Mouse (Mus musculus) neural tube, embryonic 12.5 days (tissue): ENCODE data around the gene Col28a1. TPM values are rescaled to one million over a fixed set of nuclear protein-coding genes. Genes with fewer than 3 reads are reported as not detected.

Experiments used
- ATAC-seq: fragments of 200-750 bp; cut with Nextera tagmentation; 2 replicates; pipeline ENCODE4 v1.8.0; 2017; ENCODE audit warnings: low read depth, mild to moderate bottlenecking, moderate TSS enrichment, moderate library complexity; ENCODE audit not compliant: low FRiP score
- H3K27ac ChIP-seq: fragments of 300-500 bp; sonication (generic); 2 replicates; pipeline ENCODE4 v1.5.1; 2016
- H3K27me3 ChIP-seq: fragments of 300-500 bp; sonication (generic); replicated peaks from 2 replicates; pipeline ENCODE4 v1.6.1; 2016; ENCODE audit warnings: mild to moderate bottlenecking
- H3K36me3 ChIP-seq: fragments of 300-500 bp; sonication (generic); 2 replicates; pipeline ENCODE4 v1.6.1; 2016; ENCODE audit warnings: mild to moderate bottlenecking
- H3K4me1 ChIP-seq: fragments of 300-500 bp; sonication (generic); 2 replicates; pipeline ENCODE4 v1.6.1; 2016
- H3K4me2 ChIP-seq: fragments of 300-500 bp; sonication (generic); replicated peaks from 2 replicates; pipeline ENCODE4 v1.6.1; 2016; ENCODE audit warnings: mild to moderate bottlenecking
- H3K4me3 ChIP-seq: fragments of 300-500 bp; sonication (generic); 2 replicates; pipeline ENCODE4 v1.5.1; 2016
- H3K9ac ChIP-seq: fragments of 300-500 bp; sonication (generic); 2 replicates; pipeline ENCODE4 v1.6.1; 2016; ENCODE audit warnings: mild to moderate bottlenecking
- H3K9me3 ChIP-seq: fragments of 300-500 bp; sonication (generic); 2 replicates; pipeline ENCODE4 v1.6.1; 2016; ENCODE audit warnings: mild to moderate bottlenecking
- WGBS: fragments of 180-500 bp; shearing (Covaris S2); methylation state at CpG from one replicate; pipeline ENCODE4 v1.1.7; 2016; 5-methylcytosine and 5-hydroxymethylcytosine counted together
- polyA plus RNA-seq: library from polyadenylated mRNA; unstranded; fragments of >200 nt; fragmentation: Nextera tagmentation; extraction: Ambion mirVana; gene quantifications from 2 replicates; pipeline ENCODE4 v1.2.1, GENCODE M21; 2016

Col28a1 gene
- 0.50 and 1.3 TPM in 2 replicates for polyA plus RNA-seq

GRCm38 (mm10) chr6:8192517-8192916 is at the start of gene Col28a1:
Col28a1 (minus strand) TSS chr6:8192617.
- Histone ChIP-seq H3K36me3 (no peaks in the 10 kb centered on the region), H3K4me3 (no peak within 1 kb of the TSS), H3K27me3 (no peaks in the 10 kb centered on the region), H3K9me3 (peaks cover 5% of the 10 kb centered on the region; the same call in 1 of the 2 replicates), H3K4me2 (no peak within 1 kb of the TSS), H3K4me1 (no peaks in the 10 kb centered on the region), H3K9ac (no peak within 1 kb of the TSS), H3K27ac (no peak within 1 kb of the TSS)
- ATAC-seq, result no peak

DNA sequence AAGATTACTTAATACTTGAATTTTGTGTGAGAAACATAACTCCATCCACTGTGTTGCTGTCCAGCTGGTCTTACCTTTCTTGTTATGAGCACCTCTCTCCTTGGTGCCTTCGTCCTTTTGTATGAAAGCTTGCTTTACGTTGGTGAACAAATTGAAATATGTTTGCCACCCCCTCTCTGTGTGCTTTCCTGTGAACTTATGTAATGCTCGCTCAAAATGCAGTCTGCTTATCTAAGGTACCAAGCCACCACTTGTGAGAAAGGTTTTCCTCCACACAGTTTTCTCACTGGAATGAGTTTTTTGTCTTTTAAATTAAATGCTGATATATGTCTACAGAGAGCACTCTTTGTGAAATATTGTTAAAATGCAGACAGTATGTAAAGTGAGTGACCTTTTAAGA is 36.2 kb upstream of the Col28a1 start:
- H3K9ac ChIP-seq, result no peak overlapping the region
- no peak overlapping the region for H3K4me2 ChIP-seq
- H3K36me3 ChIP-seq, result peaks cover 23% of the 10 kb centered on the region
- no peaks in the 10 kb centered on the region for H3K27me3 ChIP-seq
- 91% methylated on average over 3 of the region's 3 CpGs for whole genome bisulfite sequencing
- no peak for ATAC-seq
- no peaks in the 10 kb centered on the region for H3K4me1 ChIP-seq
- H3K4me3 ChIP-seq, result no peak overlapping the region
- no peaks in the 10 kb centered on the region for H3K9me3 ChIP-seq
- H3K27ac ChIP-seq, result no peak overlapping the region

GRCm38 (mm10) chr6:8227035-8227434 is 34.6 kb upstream of the Col28a1 start:
- ATAC-seq, result no peak
- no peaks in the 10 kb centered on the region for H3K4me1 ChIP-seq
- no peak overlapping the region for H3K27ac ChIP-seq
- H3K36me3 ChIP-seq, result peaks cover 21% of the 10 kb centered on the region
- H3K27me3 ChIP-seq, result no peaks in the 10 kb centered on the region
- no peak overlapping the region for H3K9ac ChIP-seq
- no peaks in the 10 kb centered on the region for H3K9me3 ChIP-seq
- H3K4me3 ChIP-seq, result no peak overlapping the region
- no peak overlapping the region for H3K4me2 ChIP-seq
- WGBS, result 87% methylated on average over 3 of the region's 3 CpGs

DNA sequence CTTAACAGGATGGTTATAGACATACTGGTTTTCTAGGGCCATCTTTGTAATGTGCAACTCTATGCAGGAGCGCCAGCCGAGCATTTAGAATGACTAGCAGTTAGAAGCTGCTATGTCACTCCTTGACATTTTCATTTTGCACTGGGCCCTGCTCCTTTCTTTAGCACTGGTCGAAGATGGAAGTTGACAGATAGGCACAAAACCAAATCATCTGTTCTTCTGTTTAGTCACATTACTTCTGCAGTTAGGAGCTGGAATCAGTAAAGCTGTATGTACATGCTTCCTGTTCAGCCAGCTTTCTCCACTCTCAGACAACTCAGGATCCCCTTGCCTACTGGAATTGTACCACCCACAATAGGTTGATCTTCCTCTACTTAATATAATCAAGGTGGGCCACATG is 18.2 kb upstream of the Col28a1 start:
- H3K27ac ChIP-seq, result no peak overlapping the region
- H3K4me2 ChIP-seq, result peak overlapping the region; percentile 60
- H3K27me3 ChIP-seq, result no peaks in the 10 kb centered on the region
- H3K36me3 ChIP-seq, result peaks cover 5% of the 10 kb centered on the region; the same call in 1 of the 2 replicates
- no peak for ATAC-seq
- no peak overlapping the region for H3K4me3 ChIP-seq
- H3K9ac ChIP-seq, result no peak overlapping the region
- H3K4me1 ChIP-seq, result peaks cover 9% of the 10 kb centered on the region
- no peaks in the 10 kb centered on the region for H3K9me3 ChIP-seq
- WGBS, result 91% methylated on average over 3 of the region's 3 CpGs

- 0 out of 2 replicates have a peak, but pooled peaks have one; percentile 2 for ATAC-seq
- Histone ChIP-seq H3K9ac (peak overlapping the region; percentile 81), H3K36me3 (no peaks in the 10 kb centered on the region; the same call in 1 of the 2 replicates), H3K4me1 (peaks cover 9% of the 10 kb centered on the region), H3K9me3 (no peaks in the 10 kb centered on the region), H3K4me2 (peak overlapping the region; percentile 60), H3K4me3 (peak overlapping the region; percentile 72), H3K27me3 (no peaks in the 10 kb centered on the region), H3K27ac (0 out of 2 replicates have a peak overlapping the region, but pooled peaks have one; percentile 83)
- 13% methylated on average over 10 of the region's 10 CpGs for WGBS
Observed at GRCm38 (mm10) chr6:8209866-8210186, 17.4 kb upstream of the Col28a1 start.

DNA sequence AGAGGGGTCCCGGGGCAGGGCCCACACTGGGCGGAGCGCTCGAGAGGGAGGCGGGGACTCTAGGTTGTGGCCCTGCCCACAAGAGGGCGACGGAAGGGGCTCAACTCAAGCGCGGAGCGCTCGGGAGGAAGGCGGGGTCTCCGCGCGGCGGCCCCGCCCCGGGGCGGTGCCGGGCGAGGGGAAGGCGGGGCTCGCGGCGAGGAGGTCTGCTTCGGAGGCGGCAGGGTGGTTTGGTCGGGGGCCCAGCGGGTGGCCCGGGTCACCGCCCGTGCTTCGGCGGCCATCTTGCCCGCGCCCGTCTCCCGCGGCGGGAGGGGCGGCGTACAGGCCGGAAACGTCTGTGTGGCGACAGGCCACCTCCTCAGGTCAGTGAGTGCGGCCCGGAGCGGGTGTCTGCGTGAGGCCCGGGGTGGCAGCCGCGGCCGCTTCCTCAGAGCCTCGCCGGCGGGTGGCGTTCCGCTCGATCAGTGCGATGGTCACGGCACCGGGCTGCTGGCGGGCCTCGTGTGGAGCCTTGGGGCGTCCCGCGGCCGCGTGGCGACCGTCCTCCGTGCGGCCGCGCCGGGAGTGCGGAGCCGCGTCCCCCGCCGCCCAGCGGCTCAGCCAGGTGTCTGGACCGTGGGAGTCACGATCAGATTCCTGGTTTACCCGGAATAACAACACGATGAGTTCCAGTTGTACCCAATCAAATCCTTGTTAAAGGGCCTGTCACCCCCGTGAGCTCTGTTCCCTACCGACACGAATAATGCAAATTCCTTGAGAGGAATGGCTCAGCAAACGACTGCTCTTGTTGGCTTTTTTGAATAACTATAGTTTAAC is 16.8 kb upstream of the Col28a1 start, which contains the start of gene Mios:
Gene Mios (plus strand): TSS at position 176 of the 819 bp plus-strand sequence.
- H3K9me3 ChIP-seq, result no peaks in the 10 kb centered on the region
- peak within 1 kb of the TSS; percentile 60 for H3K4me2 ChIP-seq
- peak within 1 kb of the TSS; percentile 72 for H3K4me3 ChIP-seq
- peaks cover 9% of the 10 kb centered on the region for H3K4me1 ChIP-seq
- no peaks in the 10 kb centered on the region for H3K36me3 ChIP-seq
- H3K27me3 ChIP-seq, result no peaks in the 10 kb centered on the region
- ATAC-seq, result peak; percentile 99
- under 1% methylated on average over 90 of the region's 90 CpGs for WGBS
- H3K27ac ChIP-seq, result peak within 1 kb of the TSS; percentile 83
- peak within 1 kb of the TSS; percentile 81 for H3K9ac ChIP-seq

- no peaks in the 10 kb centered on the region for H3K4me1 ChIP-seq
- H3K9ac ChIP-seq, result no peak overlapping the region
- 72% methylated on average over 3 of the region's 3 CpGs for WGBS
- no peaks in the 10 kb centered on the region for H3K9me3 ChIP-seq
- no peak overlapping the region for H3K27ac ChIP-seq
- ATAC-seq, result no peak
- H3K27me3 ChIP-seq, result no peaks in the 10 kb centered on the region
- H3K4me3 ChIP-seq, result no peak overlapping the region
- H3K36me3 ChIP-seq, result no peaks in the 10 kb centered on the region
- no peak overlapping the region for H3K4me2 ChIP-seq
Observed at GRCm38 (mm10) chr6:8189917-8190316, 2.5 kb downstream of the Col28a1 start.

DNA sequence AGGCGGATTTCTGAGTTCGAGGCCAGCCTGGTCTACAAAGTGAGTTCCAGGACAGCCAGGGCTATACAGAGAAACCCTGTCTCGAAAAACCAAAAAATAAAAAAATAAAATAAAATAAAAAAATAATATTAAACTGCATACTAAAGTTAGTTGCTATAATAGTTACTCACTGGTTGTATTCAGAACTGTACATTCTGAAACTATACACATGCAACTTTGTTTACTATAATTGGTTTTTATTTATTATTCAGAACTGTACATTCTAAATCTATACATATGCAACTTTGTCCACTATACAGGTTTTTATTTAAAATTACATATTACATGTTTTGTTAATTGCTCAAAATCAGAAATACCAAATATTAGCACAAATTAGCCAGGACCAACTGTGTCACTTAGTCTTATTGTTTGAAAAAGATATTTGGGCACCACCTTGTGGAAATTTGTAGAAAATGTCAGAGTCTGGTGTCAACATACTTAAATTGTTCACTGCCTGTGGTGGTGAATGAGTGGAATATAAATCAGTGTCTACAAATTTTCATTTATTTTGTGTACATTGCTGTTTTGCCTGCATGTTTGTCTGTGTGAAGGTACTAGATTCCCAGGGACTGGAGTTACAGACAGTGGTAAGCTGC is 3.7 kb downstream of the Col28a1 start:
- H3K9me3 ChIP-seq, result no peaks in the 10 kb centered on the region
- H3K9ac ChIP-seq, result no peak overlapping the region
- H3K4me3 ChIP-seq, result no peak overlapping the region
- no peaks in the 10 kb centered on the region for H3K4me1 ChIP-seq
- ATAC-seq, result peak; percentile 21; the same call in 1 of the 2 replicates
- H3K27ac ChIP-seq, result no peak overlapping the region
- no peaks in the 10 kb centered on the region for H3K27me3 ChIP-seq
- H3K36me3 ChIP-seq, result no peaks in the 10 kb centered on the region
- no peak overlapping the region for H3K4me2 ChIP-seq
- WGBS, result 92% methylated on average over 3 of the region's 3 CpGs

- no peak overlapping the region for H3K9ac ChIP-seq
- H3K27me3 ChIP-seq, result no peaks in the 10 kb centered on the region
- H3K36me3 ChIP-seq, result no peaks in the 10 kb centered on the region
- H3K27ac ChIP-seq, result no peak overlapping the region
- peaks cover 5% of the 10 kb centered on the region; the same call in 1 of the 2 replicates for H3K4me1 ChIP-seq
- H3K4me2 ChIP-seq, result peak overlapping the region; percentile 39
- ATAC-seq, result no peak
- WGBS, result 33% methylated on average over 10 of the region's 10 CpGs
- no peaks in the 10 kb centered on the region for H3K9me3 ChIP-seq
- no peak overlapping the region for H3K4me3 ChIP-seq
Observed at GRCm38 (mm10) chr6:8178397-8178941, 13.9 kb downstream of the Col28a1 start.

- no peaks in the 10 kb centered on the region for H3K9me3 ChIP-seq
- 80% methylated on average over 2 of the region's 2 CpGs for WGBS
- H3K4me2 ChIP-seq, result no peak overlapping the region
- no peak overlapping the region for H3K9ac ChIP-seq
- H3K36me3 ChIP-seq, result no peaks in the 10 kb centered on the region
- no peaks in the 10 kb centered on the region for H3K27me3 ChIP-seq
- no peak overlapping the region for H3K27ac ChIP-seq
- H3K4me1 ChIP-seq, result peaks cover 5% of the 10 kb centered on the region; the same call in 1 of the 2 replicates
- ATAC-seq, result no peak
- H3K4me3 ChIP-seq, result no peak overlapping the region
Observed at GRCm38 (mm10) chr6:8176116-8176515, 16.3 kb downstream of the Col28a1 start.

DNA sequence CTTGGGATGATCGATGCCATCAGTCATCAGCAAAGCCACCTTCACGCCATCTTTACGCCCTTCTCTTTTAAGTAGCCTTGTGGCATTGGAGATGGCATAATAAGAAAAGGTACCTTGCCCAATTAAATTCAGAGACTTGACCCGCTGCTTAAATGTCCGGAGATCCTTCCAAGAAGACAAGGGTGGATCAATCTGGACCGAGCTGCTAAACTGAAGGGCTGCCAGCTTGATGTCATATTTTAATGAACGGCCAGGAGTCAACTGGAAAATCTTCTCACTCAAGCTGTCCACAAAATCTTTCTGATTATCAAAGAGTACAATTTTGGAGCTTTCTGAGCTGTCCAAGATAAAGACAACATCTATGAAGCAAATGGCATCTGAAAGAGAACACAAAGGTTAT is 17.1 kb downstream of the Col28a1 start:
- H3K4me2 ChIP-seq, result no peak overlapping the region
- peaks cover 5% of the 10 kb centered on the region; the same call in 1 of the 2 replicates for H3K4me1 ChIP-seq
- no peak overlapping the region for H3K4me3 ChIP-seq
- H3K27ac ChIP-seq, result no peak overlapping the region
- H3K9me3 ChIP-seq, result no peaks in the 10 kb centered on the region
- ATAC-seq, result no peak
- 97% methylated on average over 7 of the region's 7 CpGs for WGBS
- H3K27me3 ChIP-seq, result no peaks in the 10 kb centered on the region
- H3K36me3 ChIP-seq, result no peaks in the 10 kb centered on the region
- H3K9ac ChIP-seq, result no peak overlapping the region

GRCm38 (mm10) chr6:8174062-8174461 is 18.4 kb downstream of the Col28a1 start:
- Histone ChIP-seq H3K4me3 (no peak overlapping the region), H3K9ac (no peak overlapping the region), H3K27me3 (no peaks in the 10 kb centered on the region), H3K36me3 (no peaks in the 10 kb centered on the region), H3K4me1 (peaks cover 5% of the 10 kb centered on the region; the same call in 1 of the 2 replicates), H3K4me2 (no peak overlapping the region), H3K27ac (no peak overlapping the region), H3K9me3 (no peaks in the 10 kb centered on the region)
- no peak for ATAC-seq
- WGBS, result 62% methylated on average over 2 of the region's 2 CpGs
